Mouse (Mus musculus) CH12.LX (cell line): ENCODE results near the gene Lcor. TPM values are rescaled to one million over a fixed set of nuclear protein-coding genes. Genes with fewer than 3 reads are reported as not detected.
A peak's percentile ranks its signal among the peaks of the same experiment; 100 is the strongest.

ENCODE experiments used
- DNase-seq: peaks from one replicate; pipeline ENCODE4 v3.0.0-alpha.2; 2013; ENCODE audit errors: extremely low read depth
- H3K27ac ChIP-seq: 2 replicates; pipeline ENCODE4 v1.5.1; 2012; ENCODE audit warnings: low read depth, mild to moderate bottlenecking, control low read depth, moderate library complexity; ENCODE audit not compliant: insufficient read depth
- H3K27me3 ChIP-seq: replicated peaks from 2 replicates; pipeline ENCODE3; 2012; ENCODE audit warnings: inconsistent platforms
- H3K36me3 ChIP-seq, 2 experiments: replicated peaks in 1 of 2; 2 replicates each; pipeline versions ENCODE3 to v1.6.1; 2012; ENCODE audit warnings: inconsistent platforms in 1 of 2, low read length in 1 of 2, mild to moderate bottlenecking in 1 of 2, mixed read lengths in 1 of 2, moderate library complexity in 1 of 2; ENCODE audit not compliant: control insufficient read depth in 1 of 2, insufficient read depth in 1 of 2
- H3K4me1 ChIP-seq, 2 experiments: 2 replicates each; pipeline ENCODE4 v1.6.1; 2012; ENCODE audit warnings: inconsistent platforms in 1 of 2, moderate library complexity in 1 of 2; ENCODE audit not compliant: insufficient read depth in 2 of 2, control insufficient read depth in 1 of 2
- H3K4me2 ChIP-seq: 2 replicates; pipeline ENCODE4 v1.6.1; 2012; ENCODE audit warnings: low read depth, mild to moderate bottlenecking, control low read depth; ENCODE audit not compliant: poor library complexity, insufficient read depth, severe bottlenecking
- H3K4me3 ChIP-seq, 3 experiments: fragments of 150-350 bp in 1 of 3; sonication (generic) in 1 of 3; replicated peaks in 1 of 3; 2 replicates each; pipeline versions ENCODE3 to v1.5.1; 2011 to 2012; ENCODE audit warnings: low read depth in 2 of 3, low read length in 2 of 3, mild to moderate bottlenecking in 2 of 3, moderate library complexity in 2 of 3, control low read depth in 1 of 3, improper control_type of control experiment in 1 of 3, inconsistent platforms in 1 of 3, mixed read lengths in 1 of 3; ENCODE audit not compliant: poor library complexity in 1 of 3
- H3K79me2 ChIP-seq: replicated peaks from 2 replicates; pipeline ENCODE4 v1.6.1; 2012; ENCODE audit warnings: mild to moderate bottlenecking, moderate library complexity; ENCODE audit not compliant: control insufficient read depth, poor library complexity, insufficient read depth, severe bottlenecking; ENCODE audit errors: extremely low read depth
- H3K9ac ChIP-seq: 2 replicates; pipeline ENCODE4 v1.6.1; 2012; ENCODE audit warnings: low read depth, mild to moderate bottlenecking, control low read depth, moderate library complexity; ENCODE audit not compliant: insufficient read depth
- H3K9me3 ChIP-seq: replicated peaks from 2 replicates; pipeline ENCODE3; 2012; ENCODE audit warnings: low read length, inconsistent platforms, mixed read lengths
- BHLHE40 ChIP-seq: IDR thresholded peaks from 2 replicates; pipeline ENCODE4 v1.6.1; 2011; ENCODE audit warnings: mild to moderate bottlenecking, low read depth, low read length, improper control_type of control experiment
- CHD1 ChIP-seq: IDR thresholded peaks from 2 replicates; pipeline ENCODE4 v1.6.1; 2012; ENCODE audit warnings: low read depth, low read length, improper control_type of control experiment, inconsistent platforms
- CHD2 ChIP-seq: IDR thresholded peaks from 2 replicates; pipeline ENCODE4 v1.6.1; 2011; ENCODE audit warnings: low read length, improper control_type of control experiment
- CTCF ChIP-seq, 2 experiments: IDR thresholded peaks in 1 of 2; conservative IDR thresholded peaks in 1 of 2; 2 replicates each; pipeline ENCODE4 v1.5.1; 2011 to 2012; ENCODE audit warnings: low read depth in 2 of 2, low read length in 2 of 2, improper control_type of control experiment in 1 of 2, inconsistent platforms in 1 of 2, mild to moderate bottlenecking in 1 of 2, moderate library complexity in 1 of 2
- E2F4 ChIP-seq: IDR thresholded peaks from 2 replicates; pipeline ENCODE4 v1.6.1; 2011; ENCODE audit warnings: low read depth, low read length, improper control_type of control experiment; ENCODE audit not compliant: insufficient replicate concordance
- ELF1 ChIP-seq: IDR thresholded peaks from 2 replicates; pipeline ENCODE4 v1.6.1; 2014; ENCODE audit warnings: low read depth, mild to moderate bottlenecking, inconsistent platforms, low read length, improper control_type of control experiment
- EP300 ChIP-seq: IDR thresholded peaks from 2 replicates; pipeline ENCODE4 v1.6.1; 2011; ENCODE audit warnings: low read length, improper control_type of control experiment
- ETS1 ChIP-seq: conservative IDR thresholded peaks from 2 replicates; pipeline ENCODE4 v1.6.1; 2012; ENCODE audit warnings: low read depth, mild to moderate bottlenecking, inconsistent platforms, low read length, improper control_type of control experiment, moderate library complexity
- GABPA ChIP-seq: IDR thresholded peaks from 2 replicates; pipeline ENCODE4 v1.6.1; 2012; ENCODE audit warnings: low read depth, low read length, improper control_type of control experiment, inconsistent platforms; ENCODE audit not compliant: insufficient replicate concordance
- HCFC1 ChIP-seq: IDR thresholded peaks from 2 replicates; pipeline ENCODE4 v1.6.1; 2012; ENCODE audit warnings: low read depth, mild to moderate bottlenecking, inconsistent platforms, low read length, improper control_type of control experiment
- IRF4 ChIP-seq: IDR thresholded peaks from 2 replicates; pipeline ENCODE4 v1.6.1; 2014; ENCODE audit warnings: low read depth, mild to moderate bottlenecking, inconsistent platforms, low read length, improper control_type of control experiment
- JUN ChIP-seq: IDR thresholded peaks from 2 replicates; pipeline ENCODE4 v1.6.1; 2011; ENCODE audit warnings: low read depth, mild to moderate bottlenecking, low read length, improper control_type of control experiment, moderate library complexity; ENCODE audit not compliant: insufficient read depth
- JUND ChIP-seq: conservative IDR thresholded peaks from 2 replicates; pipeline ENCODE4 v1.6.1; 2011; ENCODE audit warnings: low read depth, low read length, improper control_type of control experiment
- MAFK ChIP-seq: IDR thresholded peaks from 2 replicates; pipeline ENCODE4 v1.6.1; 2011; ENCODE audit warnings: low read length, improper control_type of control experiment; ENCODE audit not compliant: insufficient replicate concordance
- MAX ChIP-seq: IDR thresholded peaks from 2 replicates; pipeline ENCODE4 v1.6.1; 2011; ENCODE audit warnings: low read length, improper control_type of control experiment
- MYC ChIP-seq: IDR thresholded peaks from 2 replicates; pipeline ENCODE4 v1.6.1; 2011; ENCODE audit warnings: low read depth, mild to moderate bottlenecking, improper control_type of control experiment, low read length
- NRF1 ChIP-seq: IDR thresholded peaks from 2 replicates; pipeline ENCODE4 v1.6.1; 2014; ENCODE audit warnings: low read depth, mild to moderate bottlenecking, inconsistent platforms, low read length, improper control_type of control experiment, moderate library complexity
- POLR2AphosphoS2 ChIP-seq: IDR thresholded peaks from 2 replicates; pipeline ENCODE4 v1.6.1; 2011; ENCODE audit warnings: low read depth, low read length, improper control_type of control experiment
- RAD21 ChIP-seq: IDR thresholded peaks from 2 replicates; pipeline ENCODE4 v1.6.1; 2011; ENCODE audit warnings: low read depth, mild to moderate bottlenecking, low read length, improper control_type of control experiment, moderate library complexity
- SIN3A ChIP-seq: IDR thresholded peaks from 2 replicates; pipeline ENCODE4 v1.6.1; 2012; ENCODE audit warnings: low read length, improper control_type of control experiment, inconsistent platforms
- USF1 ChIP-seq: IDR thresholded peaks from 2 replicates; pipeline ENCODE4 v1.6.1; 2014; ENCODE audit warnings: low read depth, mild to moderate bottlenecking, inconsistent platforms, low read length, improper control_type of control experiment
- USF2 ChIP-seq: conservative IDR thresholded peaks from 2 replicates; pipeline ENCODE4 v1.6.1; 2011; ENCODE audit warnings: low read depth, low read length, improper control_type of control experiment
- ZC3H11A ChIP-seq: IDR thresholded peaks from 2 replicates; pipeline ENCODE4 v1.6.1; 2012; ENCODE audit warnings: low read depth, mild to moderate bottlenecking, inconsistent platforms, low read length, improper control_type of control experiment
- ZKSCAN1 ChIP-seq: IDR thresholded peaks from 2 replicates; pipeline ENCODE4 v1.6.1; 2012; ENCODE audit warnings: low read depth, inconsistent platforms, low read length, improper control_type of control experiment, borderline replicate concordance
- dilution Hi-C: fragments of 300-500 bp; cut with MboI; formaldehyde crosslinking; loops from 2 replicates; pipeline ENCODE4 v1.14.3; 2020; ENCODE audit warnings: low sequenced_read_pairs; ENCODE audit not compliant: extremely low pct_unique_long_range_greater_than_20kb, extremely low pct_ligation_motif_present
- in situ Hi-C: fragments of 300-500 bp; cut with MboI; formaldehyde crosslinking; loops from 3 replicates; pipeline ENCODE4 v1.14.3; 2019; ENCODE audit warnings: low sequenced_read_pairs, low pct_ligation_motif_present, low pct_unique_long_range_greater_than_20kb, mixed read lengths
- polyA plus RNA-seq: library from polyadenylated mRNA; unstranded; fragments of >175 nt; gene quantifications from 2 replicates; pipeline ENCODE4 v1.2.1, GENCODE M21; 2012; ENCODE audit warnings: low read depth; ENCODE audit not compliant: insufficient read length
- total RNA-seq, 2 experiments: library from RNA; depleted of rRNA; stranded (reverse); fragments of 300-350 nt in 1 of 2; fragments of >200 nt in 1 of 2; gene quantifications; 2 replicates each; pipeline ENCODE4 v1.2.3; 2012 to 2014

The Lcor gene
- total and polyA plus RNA-seq, 3 experiments = 2.9 to 4.8 (median 3.4) TPM

GRCm38 (mm10) chr19:41463841-41464240, 18.6 kb upstream of the Lcor start:
- dilution Hi-C loops = no loop called here
- TF ChIP-seq POLR2AphosphoS2 = no peak
- no peak for TF ChIP-seq JUND
- TF ChIP-seq SIN3A = no peak
- no peak for TF ChIP-seq EP300
- no peak for TF ChIP-seq ZC3H11A

DNA sequence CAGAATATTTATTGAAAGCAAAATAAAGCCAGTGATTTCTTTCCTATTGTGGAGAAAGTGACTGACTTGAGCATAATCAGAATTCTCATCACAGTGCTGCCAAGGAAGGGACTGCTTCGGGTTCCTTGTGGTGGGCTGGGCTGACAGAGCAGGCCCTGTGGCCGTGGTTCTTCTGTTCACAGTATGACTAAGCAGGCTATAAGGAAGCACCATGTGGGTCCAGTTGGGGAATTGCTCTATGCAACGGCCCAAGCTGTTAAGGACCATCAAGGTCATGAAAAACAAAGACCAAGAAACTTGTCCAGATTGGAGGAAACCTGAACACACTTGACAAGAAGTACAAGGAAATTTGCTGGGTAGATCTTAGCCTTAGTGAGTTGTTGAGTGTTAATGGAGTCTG, 16.0 kb upstream of the Lcor start:
- Histone ChIP-seq H3K79me2 (peaks cover 5% of the 10 kb centered on the region), H3K4me3 (no peak overlapping the region), H3K4me1 (no peaks in the 10 kb centered on the region), H3K9me3 (no peaks in the 10 kb centered on the region), H3K4me2 (no peak overlapping the region), H3K36me3 (peaks cover 0 to 2% of the 10 kb centered on the region in 2 experiments), H3K27me3 (no peaks in the 10 kb centered on the region), H3K27ac (peak overlapping the region; percentile 28; the same call in 1 of the 2 replicates), H3K9ac (no peak overlapping the region)
- in situ Hi-C loops (loop anchor here (25.0 kb wide), 1 partner anchor 154 kb away; no protein-coding TSS in a partner anchor), dilution Hi-C loops (no loop called here)
- no peak for DNase-seq
- TF ChIP-seq MAFK = no peak
- no peak; the same call in 1 of the 2 replicates for TF ChIP-seq JUN
- TF ChIP-seq NRF1 = no peak
- no peak for TF ChIP-seq HCFC1
- TF ChIP-seq ELF1 = no peak
- TF ChIP-seq USF2 = no peak
- TF ChIP-seq JUND = peak; percentile 59
- TF ChIP-seq CTCF (conservative IDR thresholded peaks at IDR 0.05 in 1 of 2, IDR thresholded peaks at IDR 0.05 in 1 of 2; ENCODE audit: low read depth in 2 of 2, low read length in 2 of 2) = no peak
- TF ChIP-seq IRF4 = peak; percentile 92
- no peak for TF ChIP-seq USF1
- TF ChIP-seq ZKSCAN1 = no peak
- no peak for TF ChIP-seq CHD2
- TF ChIP-seq CHD1 = no peak
- TF ChIP-seq EP300 = peak; percentile 29
- no peak for TF ChIP-seq GABPA
- no peak for TF ChIP-seq MAX
- TF ChIP-seq MYC = 0 out of 2 replicates have a peak, but pooled peaks have one; percentile 49
- no peak for TF ChIP-seq RAD21
- no peak for TF ChIP-seq BHLHE40
- no peak for TF ChIP-seq E2F4
- TF ChIP-seq ZC3H11A = no peak
- TF ChIP-seq ETS1 = no peak

More at GRCm38 (mm10) chr19:41463841-41464240, 18.6 kb upstream of the Lcor start:
- H3K4me2 ChIP-seq = no peak overlapping the region
- in situ Hi-C loops = loop anchor here (25.0 kb wide), 1 partner anchor 152 kb away; no protein-coding TSS in a partner anchor
- H3K79me2 ChIP-seq = peaks cover 5% of the 10 kb centered on the region
- no peaks in the 10 kb centered on the region for H3K36me3 ChIP-seq
- H3K27ac ChIP-seq = no peak overlapping the region
- no peak overlapping the region for H3K9ac ChIP-seq
- no peak for DNase-seq
- H3K4me1 ChIP-seq = no peaks in the 10 kb centered on the region
- H3K4me3 ChIP-seq = no peak overlapping the region
- H3K27me3 ChIP-seq = no peaks in the 10 kb centered on the region
- no peaks in the 10 kb centered on the region for H3K9me3 ChIP-seq
